Mouse (Mus musculus): Measurements from ENCODE around the gene Hrc.
A peak's percentile ranks its signal among the peaks of the same experiment; 100 is the strongest.

The Hrc gene

DNA sequence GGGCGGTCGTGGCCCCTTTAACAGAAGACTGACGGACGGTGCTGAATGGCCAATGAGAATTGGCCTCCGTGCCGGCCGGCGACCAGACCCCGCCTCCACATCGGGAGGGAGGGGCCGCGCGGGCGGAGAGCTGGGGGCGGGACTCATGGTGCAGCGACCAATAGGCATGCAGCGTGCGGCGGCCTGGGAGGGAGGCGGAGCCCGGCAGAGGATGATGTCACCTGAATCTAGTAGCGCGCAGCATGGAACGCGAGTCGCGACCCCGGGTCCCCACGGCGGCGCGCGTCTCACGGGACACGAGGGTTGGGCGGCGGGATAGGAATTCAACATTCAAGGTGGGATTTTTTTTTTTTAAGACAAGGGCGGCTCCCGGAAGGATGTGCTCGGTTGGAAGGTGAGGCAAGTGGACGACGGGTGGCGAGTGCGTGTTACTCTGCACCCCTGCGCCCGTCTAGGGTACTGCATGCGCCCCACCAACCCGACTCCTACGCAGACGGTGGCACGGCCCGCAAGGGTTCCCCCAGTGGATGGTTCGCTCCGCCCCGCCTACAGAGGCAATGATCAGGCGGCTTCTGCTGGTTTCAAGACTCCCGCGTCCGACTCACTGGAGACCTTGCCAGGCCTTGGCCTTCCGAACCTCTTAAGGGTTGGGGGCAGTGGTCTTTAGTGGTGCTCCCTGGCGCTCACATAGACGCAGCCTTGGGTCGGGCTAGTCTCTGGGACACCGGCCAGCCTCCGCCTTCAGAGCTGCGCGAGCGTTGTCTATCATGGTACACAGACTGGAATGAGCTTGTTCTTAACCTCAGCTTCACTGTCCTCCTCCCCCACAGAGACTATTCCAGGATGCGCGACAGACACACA lies 32.2 kb downstream of the Hrc start:
- peak; percentile 99 for DNase-seq

DNA sequence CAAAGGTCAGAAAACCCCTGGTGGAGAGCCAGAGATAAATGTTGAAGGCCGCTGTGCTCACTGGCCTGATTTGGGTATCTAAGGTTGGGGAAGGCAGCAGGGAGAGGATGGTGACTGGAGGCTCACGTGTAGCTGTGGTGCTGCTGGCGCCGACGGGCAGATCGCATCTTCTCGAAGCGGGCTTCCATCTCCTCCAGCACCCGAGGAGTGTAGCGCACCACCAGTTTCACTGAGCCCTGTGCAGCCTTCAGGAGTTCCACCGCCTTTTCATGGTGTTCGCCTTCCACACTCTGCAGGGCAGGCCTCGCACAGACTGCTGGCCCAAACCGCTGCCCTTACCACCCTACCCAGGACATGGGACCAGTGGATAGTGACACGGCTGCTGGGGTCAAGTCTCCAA lies 33.1 kb downstream of the Hrc start:
- no peak for DNase-seq

DNA sequence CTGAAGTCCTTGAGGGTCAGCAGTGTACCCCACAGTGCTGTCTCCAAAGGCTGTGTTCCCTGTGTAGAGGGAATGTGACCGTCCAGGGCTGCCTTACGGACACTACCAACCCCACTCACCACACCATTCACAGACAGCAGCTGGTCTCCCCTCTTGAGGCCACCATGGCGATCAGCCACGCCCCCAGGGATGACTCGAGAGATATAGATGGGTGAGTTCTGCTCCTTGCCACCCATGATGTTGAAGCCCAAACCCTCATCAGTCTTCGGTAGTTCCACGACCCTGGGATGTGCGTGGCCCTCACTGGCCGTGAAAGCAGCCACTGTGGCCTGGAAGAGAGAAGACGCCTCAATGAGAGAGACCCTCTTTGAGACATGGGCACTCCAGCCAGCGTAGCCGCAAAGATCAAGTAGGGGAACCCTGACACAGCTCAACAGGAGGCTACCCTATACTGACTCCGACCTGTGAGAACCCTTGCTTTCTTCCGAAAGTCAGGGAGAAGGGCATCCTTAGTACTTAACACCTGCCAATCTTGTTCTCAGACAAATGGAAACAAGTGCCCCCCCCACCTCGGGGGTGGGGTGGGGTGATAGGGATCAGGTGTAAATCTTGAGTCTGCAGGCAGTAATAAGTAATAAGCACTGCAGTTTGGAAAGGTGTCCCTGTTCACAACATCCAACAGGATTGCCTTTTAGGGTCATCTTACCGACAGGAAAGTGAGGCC lies 34.1 kb downstream of the Hrc start:
- no peak for DNase-seq

DNA sequence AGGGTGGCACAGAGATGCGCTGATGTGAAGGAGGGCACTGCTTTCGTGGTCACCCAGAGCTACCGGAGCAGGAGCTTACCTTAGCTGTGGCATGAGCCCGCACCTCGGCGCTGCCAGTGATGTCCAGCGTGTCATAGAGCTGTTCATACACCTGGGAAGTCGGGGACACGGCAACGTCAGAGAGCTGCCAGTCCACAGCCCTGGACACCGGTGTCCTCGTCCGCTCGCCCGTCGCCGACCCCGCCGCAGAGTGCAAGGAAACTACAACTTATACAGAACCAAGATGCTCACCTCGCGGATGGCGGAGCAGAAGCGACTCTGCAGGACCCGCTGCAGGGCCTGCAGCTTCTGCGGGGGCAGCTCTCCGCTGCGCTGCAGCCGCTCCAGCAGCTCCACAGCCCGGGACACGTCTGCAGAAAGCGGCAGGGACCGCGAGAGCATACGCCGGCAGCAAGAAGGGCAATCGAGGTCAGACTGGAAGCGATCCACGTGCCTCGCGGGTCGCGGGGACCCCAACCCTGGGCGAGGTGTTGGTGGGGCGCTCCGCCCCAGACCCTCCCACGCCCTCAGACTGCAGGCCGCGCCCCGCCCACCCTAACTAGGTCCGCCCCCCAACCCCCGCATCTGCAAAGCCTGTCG lies 34.9 kb downstream of the Hrc start:
- DNase-seq, result no peak

DNA sequence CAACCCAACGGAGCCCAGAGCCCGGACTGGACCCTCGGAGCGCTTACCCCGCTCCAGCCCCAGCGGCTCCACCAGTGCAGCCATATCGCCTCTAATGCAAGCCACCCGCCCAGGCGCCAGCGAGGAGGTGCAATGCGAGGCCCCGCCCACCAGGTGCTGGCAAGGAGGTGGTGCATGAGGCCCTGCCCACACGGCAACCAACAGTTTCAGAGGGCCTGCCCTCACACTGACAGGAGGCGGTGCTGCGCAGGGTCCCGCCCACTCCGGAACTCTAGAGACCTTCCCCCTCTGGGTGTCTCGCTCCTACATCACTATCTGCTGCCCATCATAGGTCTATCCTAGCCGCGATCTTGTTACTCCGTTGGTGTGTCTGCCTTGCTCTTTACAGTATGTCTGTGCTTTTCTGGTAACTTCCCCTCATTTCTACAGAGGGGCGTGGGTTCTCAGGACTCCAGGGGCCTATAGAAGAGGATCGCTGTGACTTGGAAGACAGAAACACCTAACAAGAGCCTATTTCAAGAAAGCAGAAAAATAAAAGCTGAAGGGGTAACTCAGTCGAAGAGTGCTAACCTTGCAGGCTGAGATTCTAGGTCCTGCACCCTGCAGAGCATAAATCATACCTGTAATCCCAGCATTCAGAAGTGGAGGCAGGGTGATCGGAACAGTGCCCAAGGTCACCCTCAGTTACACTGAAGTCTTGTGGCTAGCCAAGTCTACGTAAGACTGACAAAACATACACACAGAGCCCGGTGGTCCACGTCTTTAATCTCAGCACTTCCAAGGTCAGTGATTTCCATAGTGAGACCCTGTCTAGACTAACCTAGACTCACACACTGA lies 35.6 kb downstream of the Hrc start, which contains the start of gene Lin7b:
Lin7b (minus strand) TSS at position 109 of the 837 bp plus-strand sequence.
- DNase-seq, result peak; percentile 89

DNA sequence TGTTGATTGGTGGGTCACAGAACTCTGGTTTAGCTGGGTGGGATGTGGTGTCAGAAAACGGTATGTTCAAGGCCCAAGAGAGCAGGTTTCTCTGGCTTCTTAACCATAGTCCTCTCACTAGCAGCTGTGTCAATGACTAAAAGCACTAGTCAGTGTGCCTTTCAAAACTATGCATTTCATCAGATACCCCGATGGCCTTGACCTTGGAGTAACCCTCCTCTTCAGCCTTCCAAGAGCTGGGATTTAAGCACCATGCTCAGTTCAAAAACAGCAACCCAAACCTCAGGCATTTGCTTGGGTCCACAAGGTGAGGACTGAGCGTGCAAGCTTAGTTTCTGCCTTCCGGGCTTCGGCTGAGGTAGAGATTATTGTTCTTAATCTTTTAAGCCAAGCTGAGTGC lies 37.3 kb downstream of the Hrc start:
- no peak for DNase-seq

DNA sequence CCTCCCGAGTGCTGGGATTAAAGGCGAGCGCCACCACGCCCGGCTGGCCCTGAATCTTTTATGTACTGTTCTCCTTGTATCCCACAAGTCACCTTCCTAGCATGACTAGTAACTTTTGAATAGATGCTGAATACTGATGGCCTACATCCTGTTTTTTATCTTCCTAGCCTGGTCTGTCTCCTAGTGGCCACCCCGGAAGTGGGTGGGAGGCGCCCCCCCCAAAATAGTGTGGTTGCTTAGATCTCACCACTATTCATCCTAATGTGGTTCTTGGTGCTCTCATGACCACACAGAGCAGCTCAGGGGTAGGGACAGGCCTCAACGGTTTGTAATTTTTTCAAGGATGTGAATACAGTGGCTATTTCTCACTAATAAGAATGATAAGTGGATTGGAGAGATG lies 39.5 kb downstream of the Hrc start:
- DNase-seq, result no peak

DNA sequence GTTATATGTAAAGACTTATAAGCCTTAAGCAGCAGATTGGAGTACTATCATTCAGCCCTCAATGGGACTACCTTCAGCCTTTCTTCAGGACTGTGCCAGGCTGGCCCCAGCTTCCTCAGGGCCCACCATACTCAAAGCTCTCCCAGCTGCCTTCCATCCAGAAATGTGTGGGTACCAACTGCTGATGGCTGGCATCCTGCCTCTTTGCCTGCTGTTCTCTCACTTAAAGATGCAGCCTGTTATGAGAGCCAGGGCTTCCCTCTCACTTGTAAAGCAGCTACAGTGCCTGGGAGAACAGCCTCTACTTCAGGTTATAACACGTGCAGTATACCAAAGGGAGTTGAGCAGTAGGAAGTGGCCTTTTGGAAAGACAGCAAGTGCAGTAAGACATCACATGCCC lies 41.0 kb downstream of the Hrc start:
- DNase-seq, result no peak

DNA sequence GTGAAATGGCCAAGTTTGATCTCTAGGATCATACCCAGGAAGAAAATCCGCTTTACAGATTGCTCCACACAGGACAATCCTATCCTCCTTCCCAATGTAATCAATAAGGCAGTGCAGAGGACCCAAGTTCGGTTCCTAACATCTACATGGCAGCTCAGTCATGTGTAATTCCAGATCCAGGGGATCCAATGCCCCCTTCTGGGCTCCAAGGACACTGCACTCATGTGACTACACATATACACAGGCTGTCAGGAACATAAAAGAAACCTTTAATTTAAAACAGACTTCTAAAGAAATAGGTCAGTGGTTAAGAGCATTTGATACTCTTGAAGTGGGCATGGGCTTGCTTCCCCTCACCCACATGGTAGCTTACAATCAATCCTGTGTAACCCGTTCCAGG lies 51.0 kb downstream of the Hrc start:
- DNase-seq, result no peak
